Mouse (Mus musculus): ENCODE data around the gene Tbc1d19. TPM values are rescaled to one million over a fixed set of nuclear protein-coding genes. Genes with fewer than 3 reads are reported as not detected.

The Tbc1d19 gene
- total RNA-seq (2021) = 10 to 100 TPM; 21.4 to 21.9 TPM
- long read RNA-seq, experiment 1, transcript Tbc1d19-201 (21 exons, 2,273 nt) = major isoform, 13 of 22 reads
- long read RNA-seq, experiment 1, partial matches to known transcripts = 0 of 22 reads
- long read RNA-seq, experiment 1, other reads (novel, unspliced or antisense) = 9 of 22 reads
- long read RNA-seq, experiment 2, transcript Tbc1d19-201 (21 exons, 2,273 nt) = major isoform, 9 of 17 reads
- long read RNA-seq, experiment 2, partial matches to known transcripts = 0 of 17 reads
- long read RNA-seq, experiment 2, other reads (novel, unspliced or antisense) = 8 of 17 reads

GRCm38 (mm10) chr5:53809115-53809991 lies at the start of gene Tbc1d19:
Tbc1d19 (plus strand) TSS chr5:53809606.
- DNase-seq = peak; percentile 83

GRCm38 (mm10) chr5:53759912-53760311 lies 49.5 kb upstream of the Tbc1d19 start:
- no peak for DNase-seq

- no peak for DNase-seq
These were observed 48.5 kb upstream of the Tbc1d19 start for GRCm38 (mm10) chr5:53760914-53761313.

GRCm38 (mm10) chr5:53761346-53761745 lies 48.1 kb upstream of the Tbc1d19 start:
- no peak for DNase-seq

GRCm38 (mm10) chr5:53784818-53785520 lies 24.4 kb upstream of the Tbc1d19 start:
- peak; percentile 7 for DNase-seq

- no peak for DNase-seq
These were observed 8.0 kb upstream of the Tbc1d19 start for GRCm38 (mm10) chr5:53801379-53801778.

GRCm38 (mm10) chr5:53819711-53820110 lies 10.3 kb downstream of the Tbc1d19 start:
- peak; percentile 82 for DNase-seq

GRCm38 (mm10) chr5:53825886-53826285 lies 16.5 kb downstream of the Tbc1d19 start:
- DNase-seq = no peak

GRCm38 (mm10) chr5:53834489-53834888 lies 25.1 kb downstream of the Tbc1d19 start:
- DNase-seq = no peak

- no peak for DNase-seq
These were observed 31.9 kb downstream of the Tbc1d19 start for GRCm38 (mm10) chr5:53841256-53841655.

- DNase-seq = no peak
These were observed 39.0 kb downstream of the Tbc1d19 start for GRCm38 (mm10) chr5:53848294-53848942.

GRCm38 (mm10) chr5:53852574-53852973 lies 43.2 kb downstream of the Tbc1d19 start:
- DNase-seq = no peak

- DNase-seq = no peak
These were observed 45.2 kb downstream of the Tbc1d19 start for GRCm38 (mm10) chr5:53854561-53854960.

- DNase-seq = no peak
These were observed 46.6 kb downstream of the Tbc1d19 start for GRCm38 (mm10) chr5:53856011-53856410.

- no peak for DNase-seq
These were observed 55.7 kb downstream of the Tbc1d19 start for GRCm38 (mm10) chr5:53865146-53865545.

GRCm38 (mm10) chr5:53865991-53866390 lies 56.6 kb downstream of the Tbc1d19 start:
- peak; percentile 70 for DNase-seq

- peak; percentile 27 for DNase-seq
These were observed 62.4 kb downstream of the Tbc1d19 start for GRCm38 (mm10) chr5:53871665-53872312.

- no peak for DNase-seq
These were observed 65.6 kb downstream of the Tbc1d19 start for GRCm38 (mm10) chr5:53874966-53875365.

- DNase-seq = no peak
These were observed 71.3 kb downstream of the Tbc1d19 start for GRCm38 (mm10) chr5:53880724-53881123.

GRCm38 (mm10) chr5:53881381-53881990 lies 72.1 kb downstream of the Tbc1d19 start:
- no peak for DNase-seq

- peak; percentile 81 for DNase-seq
These were observed 92.0 kb downstream of the Tbc1d19 start for GRCm38 (mm10) chr5:53901406-53901805.
